ENCODE assay signal across 14 mouse cellular contexts in genomic region chr5:28208726-28209520, GRCm38 (mm10). TPM values are rescaled to one million over a fixed set of nuclear protein-coding genes. Genes with fewer than 3 reads are reported as not detected.
A peak's percentile ranks its signal among the peaks of the same experiment; 100 is the strongest.
DNase-seq lines count a peak whose midpoint lies in the region; ATAC-seq and TF ChIP-seq lines count a peak whose summit lies in the region.
"Had no signal": no experiment of that assay in that cellular context is flagged by ENCODE, and none has a peak within 500 bp of the region (broad histone marks: within the 10 kb centered on the region; RNA-seq: fewer than 3 reads in every experiment).

No protein-coding gene starts in this region.

- H3K4me1 ChIP-seq in forebrain, embryonic 10.5 days: peaks cover 27% of the 10 kb centered on the region
- H3K4me1 ChIP-seq in forebrain, embryonic 16.5 days (replicated peaks; ENCODE audit: control insufficient read depth, insufficient read depth, low read length): peaks cover 17% of the 10 kb centered on the region
- peaks cover 11% of the 10 kb centered on the region for H3K4me1 ChIP-seq in hindbrain, embryonic 14.5 days (replicated peaks; ENCODE audit: control insufficient read depth, insufficient read depth, low read length)
- H3K4me1 ChIP-seq in midbrain, postnatal 0 days (ENCODE audit: insufficient read depth, low read length): no peaks in the 10 kb centered on the region; the same call in 1 of the 2 replicates

- no peak for ATAC-seq in forebrain, embryonic 16.5 days
- no peak for ATAC-seq in hindbrain, embryonic 14.5 days (ENCODE audit: low FRiP score)
- ATAC-seq in midbrain, postnatal 0 days (ENCODE audit: low FRiP score): no peak

- peak overlapping the region; percentile 53 for H3K4me3 ChIP-seq in forebrain, embryonic 10.5 days
- no peak overlapping the region for H3K4me3 ChIP-seq in forebrain, embryonic 16.5 days (replicated peaks; ENCODE audit: low read length)
- H3K4me3 ChIP-seq in hindbrain, embryonic 14.5 days (replicated peaks; ENCODE audit: low read length): peak overlapping the region; percentile 42
- peak overlapping the region; percentile 55 for H3K4me3 ChIP-seq in midbrain, postnatal 0 days (ENCODE audit: low read depth, low read length)

- H3K27ac ChIP-seq in forebrain, embryonic 10.5 days: no peak overlapping the region
- H3K27ac ChIP-seq in forebrain, embryonic 16.5 days (ENCODE audit: low read length): no peak overlapping the region
- H3K27ac ChIP-seq in hindbrain, embryonic 14.5 days: peak overlapping the region; percentile 78
- peak overlapping the region; percentile 55; the same call in 1 of the 2 replicates for H3K27ac ChIP-seq in midbrain, postnatal 0 days (ENCODE audit: low read depth, low read length)

- H3K9ac ChIP-seq in forebrain, embryonic 16.5 days (replicated peaks; ENCODE audit: low read depth, low read length): no peak overlapping the region
- peak overlapping the region; percentile 57 for H3K9ac ChIP-seq in hindbrain, embryonic 14.5 days
- peak overlapping the region; percentile 29 for H3K9ac ChIP-seq in midbrain, postnatal 0 days (replicated peaks; ENCODE audit: low read length, poor library complexity, severe bottlenecking)

- intact Hi-C loops in gastrocnemius, postnatal 36 days (cut with DNase I): no loop called here

- no peaks in the 10 kb centered on the region for H3K9me3 ChIP-seq in forebrain, embryonic 10.5 days
- H3K9me3 ChIP-seq in forebrain, embryonic 16.5 days (ENCODE audit: control insufficient read depth, low read length): no peaks in the 10 kb centered on the region
- no peaks in the 10 kb centered on the region for H3K9me3 ChIP-seq in hindbrain, embryonic 14.5 days (ENCODE audit: control insufficient read depth, low read length)
- H3K9me3 ChIP-seq in midbrain, postnatal 0 days (ENCODE audit: low read length): no peaks in the 10 kb centered on the region
- H3K9me3 ChIP-seq: megakaryocyte, embryonic 14.5 days had no signal

- no peak for DNase-seq in forebrain, embryonic 10.5 days (ENCODE audit: extremely low spot score, low spot score)
- DNase-seq in cerebellum, adult 9-10 months: peak; percentile 66
- no peak for DNase-seq in hindbrain, embryonic 14.5 days (ENCODE audit: low spot score)
- no peak for DNase-seq in midbrain, postnatal 0 days (ENCODE audit: low spot score)
- no peak for DNase-seq in urinary bladder, postnatal 10 days (ENCODE audit: low spot score)
- no peak for DNase-seq in spleen, postnatal 10 days (ENCODE audit: low spot score in 2 of 2)
- no peak for DNase-seq in gastrocnemius, postnatal 36 days
- DNase-seq: gastrocnemius, postnatal 25 days; right cerebral cortex, postnatal 14 days had no signal

- H3K27me3 ChIP-seq in forebrain, embryonic 10.5 days (ENCODE audit: poor library complexity, severe bottlenecking): peaks cover 100% of the 10 kb centered on the region
- peaks cover 76% of the 10 kb centered on the region for H3K27me3 ChIP-seq in forebrain, embryonic 16.5 days (replicated peaks; ENCODE audit: control insufficient read depth, insufficient read depth, low read length)
- H3K27me3 ChIP-seq in hindbrain, embryonic 14.5 days (ENCODE audit: control insufficient read depth, insufficient read depth, low read length): peaks cover 74% of the 10 kb centered on the region
- H3K27me3 ChIP-seq in midbrain, postnatal 0 days (ENCODE audit: insufficient read depth, low read length): 0 out of 2 replicates have a peak, but pooled peaks cover 3% of the 10 kb centered on the region

- H3K4me2 ChIP-seq in forebrain, embryonic 16.5 days (ENCODE audit: low read length): no peak overlapping the region
- H3K4me2 ChIP-seq in hindbrain, embryonic 14.5 days (replicated peaks): peak overlapping the region; percentile 65
- H3K4me2 ChIP-seq in midbrain, postnatal 0 days (ENCODE audit: low read depth, low read length, poor library complexity, severe bottlenecking): peak overlapping the region; percentile 81

- TF ChIP-seq CTCF in midbrain, postnatal 0 days (IDR thresholded peaks at IDR 0.05): no peak

- 13% methylated on average over 20 of the region's 20 CpGs for WGBS in forebrain, embryonic 10.5 days
- 10% methylated on average over 20 of the region's 20 CpGs for WGBS in forebrain, embryonic 16.5 days
- 12% methylated on average over 20 of the region's 20 CpGs for WGBS in hindbrain, embryonic 14.5 days
- WGBS in midbrain, postnatal 0 days: 9% methylated on average over 20 of the region's 20 CpGs

- H3K36me3 ChIP-seq in forebrain, embryonic 10.5 days (replicated peaks): no peaks in the 10 kb centered on the region
- H3K36me3 ChIP-seq in forebrain, embryonic 16.5 days (ENCODE audit: control insufficient read depth, insufficient read depth): no peaks in the 10 kb centered on the region
- no peaks in the 10 kb centered on the region for H3K36me3 ChIP-seq in hindbrain, embryonic 14.5 days (replicated peaks; ENCODE audit: control insufficient read depth, insufficient read depth)
- H3K36me3 ChIP-seq in midbrain, postnatal 0 days (ENCODE audit: insufficient read depth, low read length): no peaks in the 10 kb centered on the region

RNA-seq across cellular contexts. Expression of gene Cnpy1, which starts 36.7 kb away (rescaled TPM):
- polyA plus RNA-seq in forebrain, embryonic 10.5 days (2016; fragmentation: Nextera tagmentation; extraction: Ambion mirVana): 0.79 and 1.6 TPM in 2 replicates
- polyA plus RNA-seq in forebrain, embryonic 16.5 days (2015; fragmentation: Nextera tagmentation; extraction: Ambion mirVana): 1.1 and 2.7 TPM in 2 replicates
- 2.3 and 30.6 TPM in 2 replicates for polyA plus RNA-seq in hindbrain, embryonic 14.5 days (2014; fragmentation: Nextera tagmentation; extraction: Ambion mirVana)
- total RNA-seq in midbrain, postnatal 0 days (2014; rRNA removed): 41.4 and 47.0 TPM in 2 replicates
- 14.6 and 17.5 TPM in 2 replicates for polyA plus RNA-seq in midbrain, postnatal 0 days (2015; fragmentation: Nextera tagmentation; extraction: Ambion mirVana)
- total RNA-seq in gastrocnemius, postnatal 36 days (2021): not detected
- total RNA-seq: gastrocnemius, postnatal 25 days had no signal
- polyA plus RNA-seq: C2C12; liver, adult 2 months had no signal

RNA-seq across cellular contexts. Expression of gene En2, which starts 43.4 kb away (rescaled TPM):
- polyA plus RNA-seq in forebrain, embryonic 10.5 days (2016; fragmentation: Nextera tagmentation; extraction: Ambion mirVana): not detected in 2 replicates
- not detected in 2 replicates for polyA plus RNA-seq in forebrain, embryonic 16.5 days (2015; fragmentation: Nextera tagmentation; extraction: Ambion mirVana)
- 0.07 and 0.98 TPM in 2 replicates for polyA plus RNA-seq in hindbrain, embryonic 14.5 days (2014; fragmentation: Nextera tagmentation; extraction: Ambion mirVana)
- total RNA-seq in midbrain, postnatal 0 days (2014; rRNA removed): 49.5 and 62.0 TPM in 2 replicates
- polyA plus RNA-seq in midbrain, postnatal 0 days (2015; fragmentation: Nextera tagmentation; extraction: Ambion mirVana): 0.86 and 1.0 TPM in 2 replicates
- under 1 TPM; 0.23 to 0.30 TPM for total RNA-seq in gastrocnemius, postnatal 36 days (2021)
- polyA plus RNA-seq: C2C12; large intestine, adult 2 months had no signal

Comparison
In these comparisons a context has a peak if more than half of its experiments do, and no peak if none do; other contexts are left out.
1. H3K27ac ChIP-seq: peak in hindbrain, embryonic 14.5 days (single experiment) and midbrain, postnatal 0 days (single experiment); none in forebrain, embryonic 10.5 days (single experiment) and forebrain, embryonic 16.5 days (single experiment).